ENCODE assay signal across 11 mouse cellular contexts in genomic region chr17:12228001-12228400, GRCm38 (mm10).
"Had no signal": no experiment of that assay in that cellular context is flagged by ENCODE, and none has a peak within 500 bp of the region (broad histone marks: within the 10 kb centered on the region; RNA-seq: fewer than 3 reads in every experiment).

No protein-coding gene starts in this region.

- H3K4me2 ChIP-seq: liver, embryonic 11.5 days; liver, embryonic 15.5 days; midbrain, embryonic 15.5 days; neural tube, embryonic 12.5 days had no signal

- H3K9me3 ChIP-seq: limb, embryonic 10.5 days; liver, embryonic 15.5 days; midbrain, embryonic 15.5 days; neural tube, embryonic 12.5 days had no signal

- H3K27me3 ChIP-seq: liver, embryonic 15.5 days; midbrain, embryonic 15.5 days; neural tube, embryonic 12.5 days had no signal

- DNase-seq: kidney, postnatal 25 days; lung, adult 2 months; lung, postnatal 36 days; thymus, postnatal 4 days had no signal

- ATAC-seq: midbrain, embryonic 15.5 days had no signal

- H3K27ac ChIP-seq: left cerebral cortex, adult 2 months; limb, embryonic 10.5 days; liver, embryonic 15.5 days; midbrain, embryonic 15.5 days; neural tube, embryonic 12.5 days; stomach, postnatal 0 days had no signal

- H3K4me1 ChIP-seq: liver, embryonic 15.5 days; neural tube, embryonic 12.5 days had no signal

- H3K9ac ChIP-seq: liver, embryonic 15.5 days; midbrain, embryonic 15.5 days; neural tube, embryonic 12.5 days had no signal

- H3K4me3 ChIP-seq: left cerebral cortex, adult 2 months; limb, embryonic 10.5 days; liver, embryonic 15.5 days; midbrain, embryonic 15.5 days; neural tube, embryonic 12.5 days had no signal
